Mouse (Mus musculus) embryonic facial prominence, embryonic 15.5 days (tissue): ENCODE results near the gene Myog. TPM values are rescaled to one million over a fixed set of nuclear protein-coding genes. Genes with fewer than 3 reads are reported as not detected.

ENCODE experiments used
- ATAC-seq: fragments of 200-750 bp; cut with Nextera tagmentation; 2 replicates; pipeline ENCODE4 v1.8.0; 2017; ENCODE audit warnings: low read depth, moderate TSS enrichment; ENCODE audit not compliant: insufficient number of reproducible peaks, low FRiP score, low TSS enrichment
- H3K27ac ChIP-seq: fragments of 300-500 bp; sonication (generic); replicated peaks from 2 replicates; pipeline ENCODE4 v1.5.1; 2015; ENCODE audit warnings: mild to moderate bottlenecking, inconsistent platforms
- H3K27me3 ChIP-seq: fragments of 300-500 bp; sonication (generic); 2 replicates; pipeline ENCODE4 v1.6.1; 2015; ENCODE audit warnings: inconsistent platforms
- H3K36me3 ChIP-seq: fragments of 300-500 bp; sonication (generic); 2 replicates; pipeline ENCODE4 v1.6.1; 2015; ENCODE audit warnings: mild to moderate bottlenecking, inconsistent platforms
- H3K4me1 ChIP-seq: fragments of 300-500 bp; sonication (generic); 2 replicates; pipeline ENCODE4 v1.6.1; 2015; ENCODE audit warnings: inconsistent platforms
- H3K4me2 ChIP-seq: fragments of 300-500 bp; sonication (generic); replicated peaks from 2 replicates; pipeline ENCODE4 v1.6.1; 2015; ENCODE audit warnings: mild to moderate bottlenecking, inconsistent platforms
- H3K4me3 ChIP-seq: fragments of 300-500 bp; sonication (generic); replicated peaks from 2 replicates; pipeline ENCODE4 v1.5.1; 2015; ENCODE audit warnings: mild to moderate bottlenecking, inconsistent platforms
- H3K9ac ChIP-seq: fragments of 300-500 bp; sonication (generic); 2 replicates; pipeline ENCODE4 v1.6.1; 2015; ENCODE audit warnings: inconsistent platforms
- H3K9me3 ChIP-seq: fragments of 300-500 bp; sonication (generic); replicated peaks from 2 replicates; pipeline ENCODE4 v1.6.1; 2016; ENCODE audit warnings: inconsistent platforms
- WGBS: fragments of 180-500 bp; shearing (Covaris S2); methylation state at CpG from one replicate; pipeline ENCODE4 v1.1.7; 2015; 5-methylcytosine and 5-hydroxymethylcytosine counted together
- polyA plus RNA-seq: library from polyadenylated mRNA; unstranded; fragments of >200 nt; fragmentation: Nextera tagmentation; extraction: Ambion mirVana; gene quantifications from 2 replicates; pipeline ENCODE4 v1.2.1, GENCODE M21; 2015

Gene Myog
- polyA plus RNA-seq, 1 experiment from 2014 or later, result 186 TPM

GRCm38 (mm10) chr1:134331879-134332635 lies 42.3 kb downstream of the Myog start:
- 0 out of 2 replicates have a peak, but pooled peaks cover under 1% of the 10 kb centered on the region for H3K36me3 ChIP-seq
- H3K27ac ChIP-seq, result 0 out of 2 replicates have a peak overlapping the region, but pooled peaks have one; percentile 41
- H3K4me2 ChIP-seq, result 0 out of 2 replicates have a peak overlapping the region, but pooled peaks have one; percentile 28
- H3K9ac ChIP-seq, result no peak overlapping the region
- ATAC-seq, result 0 out of 2 replicates have a peak, but pooled peaks have one; percentile 3
- WGBS, result 58% methylated on average over 20 of the region's 20 CpGs
- no peaks in the 10 kb centered on the region for H3K9me3 ChIP-seq
- H3K4me1 ChIP-seq, result peaks cover 18% of the 10 kb centered on the region
- H3K27me3 ChIP-seq, result no peaks in the 10 kb centered on the region
- no peak overlapping the region for H3K4me3 ChIP-seq

GRCm38 (mm10) chr1:134332770-134333271 lies 43.0 kb downstream of the Myog start, which contains the start of gene Ppfia4:
Gene Ppfia4, minus strand, starts transcription at chr1:134332928.
- peak; percentile 73 for ATAC-seq
- H3K27ac ChIP-seq, result peak within 1 kb of the TSS; percentile 41; the same call in 1 of the 2 replicates
- peaks cover 18% of the 10 kb centered on the region for H3K4me1 ChIP-seq
- no peaks in the 10 kb centered on the region for H3K9me3 ChIP-seq
- 45% methylated on average over 13 of the region's 13 CpGs for WGBS
- H3K9ac ChIP-seq, result no peak within 1 kb of the TSS
- H3K4me3 ChIP-seq, result no peak within 1 kb of the TSS
- H3K36me3 ChIP-seq, result no peaks in the 10 kb centered on the region
- no peaks in the 10 kb centered on the region for H3K27me3 ChIP-seq
- H3K4me2 ChIP-seq, result 0 out of 2 replicates have a peak within 1 kb of the TSS, but pooled peaks have one; percentile 28

- H3K4me3 ChIP-seq, result no peak overlapping the region
- WGBS, result 83% methylated on average over 10 of the region's 10 CpGs
- H3K4me2 ChIP-seq, result no peak overlapping the region
Measured at GRCm38 (mm10) chr1:134333371-134334110, 43.8 kb downstream of the Myog start.

GRCm38 (mm10) chr1:134334111-134334827 lies 44.5 kb downstream of the Myog start:
- no peak for ATAC-seq
- no peak overlapping the region for H3K4me2 ChIP-seq
- no peak overlapping the region for H3K9ac ChIP-seq
- H3K27ac ChIP-seq, result no peak overlapping the region
- H3K36me3 ChIP-seq, result no peaks in the 10 kb centered on the region
- H3K27me3 ChIP-seq, result no peaks in the 10 kb centered on the region
- WGBS, result 58% methylated on average over 7 of the region's 7 CpGs
- H3K9me3 ChIP-seq, result no peaks in the 10 kb centered on the region
- H3K4me3 ChIP-seq, result no peak overlapping the region
- peaks cover 18% of the 10 kb centered on the region for H3K4me1 ChIP-seq

More at GRCm38 (mm10) chr1:134333371-134334110, 43.8 kb downstream of the Myog start:
- ATAC-seq, result no peak; the same call in 1 of the 2 replicates
- H3K9ac ChIP-seq, result no peak overlapping the region
- peaks cover 18% of the 10 kb centered on the region for H3K4me1 ChIP-seq
- H3K36me3 ChIP-seq, result no peaks in the 10 kb centered on the region
- H3K27ac ChIP-seq, result no peak overlapping the region
- H3K27me3 ChIP-seq, result no peaks in the 10 kb centered on the region
- no peaks in the 10 kb centered on the region for H3K9me3 ChIP-seq

GRCm38 (mm10) chr1:134335211-134335923 lies 45.6 kb downstream of the Myog start:
- Histone ChIP-seq H3K4me3 (no peak overlapping the region), H3K36me3 (no peaks in the 10 kb centered on the region), H3K27me3 (no peaks in the 10 kb centered on the region), H3K4me2 (no peak overlapping the region), H3K9ac (no peak overlapping the region), H3K4me1 (peaks cover 18% of the 10 kb centered on the region), H3K27ac (0 out of 2 replicates have a peak overlapping the region, but pooled peaks have one; percentile 2), H3K9me3 (no peaks in the 10 kb centered on the region)
- 63% methylated on average over 13 of the region's 13 CpGs for WGBS
- ATAC-seq, result no peak

GRCm38 (mm10) chr1:134335924-134336810 lies 46.4 kb downstream of the Myog start:
- WGBS, result 81% methylated on average over 12 of the region's 12 CpGs
- H3K4me2 ChIP-seq, result no peak overlapping the region

GRCm38 (mm10) chr1:134336958-134337710 lies 47.3 kb downstream of the Myog start:
- Histone ChIP-seq H3K9ac (no peak overlapping the region), H3K4me3 (no peak overlapping the region), H3K27ac (no peak overlapping the region), H3K9me3 (no peaks in the 10 kb centered on the region), H3K4me1 (peaks cover 16% of the 10 kb centered on the region), H3K36me3 (no peaks in the 10 kb centered on the region), H3K27me3 (no peaks in the 10 kb centered on the region), H3K4me2 (no peak overlapping the region)
- no peak for ATAC-seq
- 70% methylated on average over 11 of the region's 11 CpGs for WGBS

More at GRCm38 (mm10) chr1:134335924-134336810, 46.4 kb downstream of the Myog start:
- H3K4me1 ChIP-seq, result peaks cover 18% of the 10 kb centered on the region
- H3K9ac ChIP-seq, result no peak overlapping the region
- ATAC-seq, result no peak
- H3K9me3 ChIP-seq, result no peaks in the 10 kb centered on the region
- no peak overlapping the region for H3K4me3 ChIP-seq
- H3K27ac ChIP-seq, result no peak overlapping the region
- no peaks in the 10 kb centered on the region for H3K27me3 ChIP-seq
- H3K36me3 ChIP-seq, result no peaks in the 10 kb centered on the region

GRCm38 (mm10) chr1:134339162-134339561 lies 49.4 kb downstream of the Myog start:
- no peak overlapping the region for H3K27ac ChIP-seq
- no peaks in the 10 kb centered on the region for H3K9me3 ChIP-seq
- no peak overlapping the region for H3K4me3 ChIP-seq
- H3K4me1 ChIP-seq, result peaks cover 13% of the 10 kb centered on the region
- no peak overlapping the region for H3K9ac ChIP-seq
- H3K36me3 ChIP-seq, result no peaks in the 10 kb centered on the region
- no peak overlapping the region for H3K4me2 ChIP-seq
- H3K27me3 ChIP-seq, result no peaks in the 10 kb centered on the region
- 75% methylated on average over 7 of the region's 7 CpGs for WGBS
- ATAC-seq, result peak; percentile 52; the same call in 1 of the 2 replicates
